Mouse (Mus musculus) midbrain, embryonic 14.5 days (tissue): ENCODE results near the gene Ptchd4. TPM values are rescaled to one million over a fixed set of nuclear protein-coding genes. Genes with fewer than 3 reads are reported as not detected.

ENCODE experiments used
- ATAC-seq: fragments of 200-750 bp; cut with Nextera tagmentation; 2 replicates; pipeline ENCODE4 v1.8.0; 2017; ENCODE audit warnings: moderate number of reproducible peaks, moderate library complexity; ENCODE audit not compliant: low FRiP score, low TSS enrichment
- DNase-seq: peaks from one replicate; pipeline ENCODE4 v3.0.0-alpha.2; 2015
- H3K27ac ChIP-seq: fragments of 300-500 bp; sonication (generic); replicated peaks from 2 replicates; pipeline ENCODE4 v1.5.1; 2014; ENCODE audit warnings: mild to moderate bottlenecking, low read depth, low read length, moderate library complexity
- H3K27me3 ChIP-seq: fragments of 300-500 bp; sonication (generic); 2 replicates; pipeline ENCODE4 v1.6.1; 2014; ENCODE audit warnings: low read length, control low read depth, mixed read lengths; ENCODE audit not compliant: control insufficient read depth, insufficient read depth
- H3K36me3 ChIP-seq: fragments of 300-500 bp; sonication (generic); 2 replicates; pipeline ENCODE4 v1.6.1; 2014; ENCODE audit warnings: low read length, control low read depth; ENCODE audit not compliant: control insufficient read depth, insufficient read depth
- H3K4me1 ChIP-seq: fragments of 300-500 bp; sonication (generic); 2 replicates; pipeline ENCODE4 v1.6.1; 2014; ENCODE audit warnings: mild to moderate bottlenecking, antibody characterized with exemption, low read length, control low read depth; ENCODE audit not compliant: control insufficient read depth, insufficient read depth
- H3K4me2 ChIP-seq: fragments of 300-500 bp; sonication (generic); 2 replicates; pipeline ENCODE4 v1.6.1; 2014; ENCODE audit warnings: mild to moderate bottlenecking, low read length, moderate library complexity
- H3K4me3 ChIP-seq: fragments of 300-500 bp; sonication (generic); replicated peaks from 2 replicates; pipeline ENCODE4 v1.5.1; 2014; ENCODE audit warnings: low read depth, low read length
- H3K9ac ChIP-seq: fragments of 300-500 bp; sonication (generic); replicated peaks from 2 replicates; pipeline ENCODE4 v1.6.1; 2014; ENCODE audit warnings: mild to moderate bottlenecking, low read length, moderate library complexity
- H3K9me3 ChIP-seq: fragments of 300-500 bp; sonication (generic); 2 replicates; pipeline ENCODE4 v1.6.1; 2016; ENCODE audit warnings: low read length, control low read depth, mixed read lengths; ENCODE audit not compliant: control insufficient read depth
- WGBS: fragments of 180-500 bp; shearing (Covaris S2); extraction: QIAGEN DNeasy Blood & Tissue Kit; methylation state at CpG from one replicate; pipeline ENCODE4 v1.1.7; 2014; 5-methylcytosine and 5-hydroxymethylcytosine counted together
- polyA plus RNA-seq: library from polyadenylated mRNA; unstranded; fragments of >200 nt; fragmentation: Nextera tagmentation; extraction: Ambion mirVana; gene quantifications from 2 replicates; pipeline ENCODE4 v1.2.1, GENCODE M21; 2014

The Ptchd4 gene
- polyA plus RNA-seq, result 9.4 and 11.4 TPM in 2 replicates

- Histone ChIP-seq H3K9me3 (no peaks in the 10 kb centered on the region), H3K4me3 (peak within 1 kb of the TSS; percentile 66), H3K9ac (peak within 1 kb of the TSS; percentile 72), H3K36me3 (no peaks in the 10 kb centered on the region), H3K4me1 (no peaks in the 10 kb centered on the region; the same call in 1 of the 2 replicates), H3K27me3 (no peaks in the 10 kb centered on the region), H3K27ac (peak within 1 kb of the TSS; percentile 78), H3K4me2 (peak within 1 kb of the TSS; percentile 73)
- DNase-seq (peak; percentile 76), ATAC-seq (peak; percentile 83)
- under 1% methylated on average over 45 of the region's 56 CpGs for WGBS
Measured at GRCm38 (mm10) chr17:42315669-42316611, at the start of gene Ptchd4. TSS of gene Ptchd4 (plus strand) at chr17:42315947.

GRCm38 (mm10) chr17:42276861-42277260 lies 38.9 kb upstream of the Ptchd4 start:
- ATAC-seq (no peak), DNase-seq (peak; percentile 2)
- H3K4me3 ChIP-seq, result no peak overlapping the region
- no peak overlapping the region for H3K27ac ChIP-seq
- WGBS, result 66% methylated on average over 2 of the region's 2 CpGs
- no peaks in the 10 kb centered on the region for H3K9me3 ChIP-seq
- no peaks in the 10 kb centered on the region for H3K27me3 ChIP-seq
- H3K9ac ChIP-seq, result no peak overlapping the region
- H3K4me2 ChIP-seq, result no peak overlapping the region
- no peaks in the 10 kb centered on the region for H3K4me1 ChIP-seq
- H3K36me3 ChIP-seq, result no peaks in the 10 kb centered on the region

- Histone ChIP-seq H3K4me1 (no peaks in the 10 kb centered on the region), H3K27me3 (no peaks in the 10 kb centered on the region), H3K27ac (no peak overlapping the region), H3K9ac (no peak overlapping the region), H3K9me3 (no peaks in the 10 kb centered on the region), H3K4me2 (no peak overlapping the region), H3K4me3 (no peak overlapping the region), H3K36me3 (no peaks in the 10 kb centered on the region)
- DNase-seq (no peak), ATAC-seq (no peak)
- WGBS, result 50% methylated on average over 1 of the region's 1 CpGs
Measured at GRCm38 (mm10) chr17:42284391-42284790, 31.4 kb upstream of the Ptchd4 start.

- Histone ChIP-seq H3K36me3 (no peaks in the 10 kb centered on the region), H3K27me3 (no peaks in the 10 kb centered on the region), H3K9ac (no peak overlapping the region), H3K4me1 (no peaks in the 10 kb centered on the region), H3K9me3 (no peaks in the 10 kb centered on the region), H3K4me3 (no peak overlapping the region), H3K27ac (no peak overlapping the region), H3K4me2 (no peak overlapping the region)
- ATAC-seq (no peak), DNase-seq (no peak)
- 83% methylated on average over 3 of the region's 3 CpGs for WGBS
Measured at GRCm38 (mm10) chr17:42286255-42286654, 29.5 kb upstream of the Ptchd4 start.

- Histone ChIP-seq H3K9me3 (no peaks in the 10 kb centered on the region), H3K27ac (no peak overlapping the region), H3K9ac (no peak overlapping the region), H3K36me3 (no peaks in the 10 kb centered on the region), H3K4me1 (no peaks in the 10 kb centered on the region), H3K27me3 (no peaks in the 10 kb centered on the region), H3K4me2 (no peak overlapping the region), H3K4me3 (no peak overlapping the region)
- no peak for DNase-seq
- ATAC-seq, result no peak
Measured at GRCm38 (mm10) chr17:42290341-42290740, 25.4 kb upstream of the Ptchd4 start.

GRCm38 (mm10) chr17:42291793-42292192 lies 24.0 kb upstream of the Ptchd4 start:
- WGBS, result 54% methylated on average over 5 of the region's 5 CpGs
- no peaks in the 10 kb centered on the region for H3K4me1 ChIP-seq
- H3K9me3 ChIP-seq, result no peaks in the 10 kb centered on the region
- no peaks in the 10 kb centered on the region for H3K27me3 ChIP-seq
- no peak overlapping the region for H3K4me3 ChIP-seq
- no peaks in the 10 kb centered on the region for H3K36me3 ChIP-seq
- no peak overlapping the region for H3K4me2 ChIP-seq
- no peak overlapping the region for H3K9ac ChIP-seq
- H3K27ac ChIP-seq, result no peak overlapping the region
- ATAC-seq, result no peak
- no peak for DNase-seq

GRCm38 (mm10) chr17:42297986-42298385 lies 17.8 kb upstream of the Ptchd4 start:
- no peak for DNase-seq
- no peak for ATAC-seq
- Histone ChIP-seq H3K4me1 (no peaks in the 10 kb centered on the region), H3K4me2 (no peak overlapping the region), H3K4me3 (no peak overlapping the region), H3K27me3 (no peaks in the 10 kb centered on the region), H3K36me3 (no peaks in the 10 kb centered on the region), H3K27ac (no peak overlapping the region), H3K9me3 (no peaks in the 10 kb centered on the region), H3K9ac (no peak overlapping the region)
- 67% methylated on average over 4 of the region's 4 CpGs for WGBS

- H3K36me3 ChIP-seq, result no peaks in the 10 kb centered on the region
- no peak overlapping the region for H3K4me3 ChIP-seq
- H3K27ac ChIP-seq, result no peak overlapping the region
- ATAC-seq (no peak), DNase-seq (no peak)
- 88% methylated on average over 3 of the region's 3 CpGs for WGBS
- no peaks in the 10 kb centered on the region for H3K27me3 ChIP-seq
- no peak overlapping the region for H3K9ac ChIP-seq
- no peaks in the 10 kb centered on the region for H3K4me1 ChIP-seq
- H3K4me2 ChIP-seq, result no peak overlapping the region
- no peaks in the 10 kb centered on the region for H3K9me3 ChIP-seq
Measured at GRCm38 (mm10) chr17:42299681-42300080, 16.1 kb upstream of the Ptchd4 start.
